Mouse (Mus musculus): ENCODE results near the gene Vegfa.

Gene Vegfa

GRCm38 (mm10) chr17:46032257-46032991, at the start of gene Vegfa:
Vegfa (minus strand) TSS chr17:46032369.
- peak; percentile 62 for DNase-seq (ENCODE audit: low read depth, low spot score)

DNA sequence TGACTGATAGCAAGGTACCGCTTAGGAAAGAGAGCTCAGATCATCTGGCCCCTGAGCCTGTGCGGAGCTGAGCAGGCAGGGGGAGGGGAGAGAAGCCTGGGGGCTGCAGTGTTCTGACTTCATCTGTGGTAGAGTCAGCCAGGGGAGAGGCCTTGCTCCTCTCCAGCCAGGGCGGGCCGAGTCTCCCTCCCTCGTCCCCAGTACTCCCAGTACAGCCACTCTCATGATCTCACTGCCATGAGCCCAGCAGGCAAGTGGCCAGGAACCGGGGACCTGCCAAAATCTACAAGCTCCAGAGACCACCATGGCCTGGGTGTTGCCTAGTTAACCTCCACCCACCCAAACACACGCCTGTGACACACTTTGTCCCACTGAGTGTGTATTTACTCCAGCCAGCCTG, 49.5 kb upstream of the Vegfa start:
- DNase-seq (ENCODE audit: low read depth, low spot score): no peak

DNA sequence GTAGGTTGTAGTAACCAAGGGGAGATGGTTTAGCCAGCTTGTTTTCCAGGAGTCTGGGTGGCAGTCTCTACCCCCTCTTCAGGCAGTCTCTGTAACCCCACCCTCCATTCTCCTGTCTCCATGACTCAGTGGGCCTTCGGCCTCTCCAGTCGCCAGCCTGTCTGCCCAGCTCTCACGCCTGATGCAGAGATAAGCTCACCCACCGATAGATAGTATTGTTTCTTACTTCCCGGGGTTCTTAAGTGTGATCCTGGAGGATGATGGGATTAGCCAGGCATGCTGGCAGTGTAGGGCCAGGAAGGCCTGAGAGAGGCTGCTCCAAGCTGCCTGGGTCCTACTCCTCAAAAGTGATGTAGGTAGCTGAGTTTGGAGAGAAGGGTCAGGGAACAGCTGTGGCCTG, 48.9 kb upstream of the Vegfa start:
- no peak for DNase-seq (ENCODE audit: low read depth, low spot score)

DNA sequence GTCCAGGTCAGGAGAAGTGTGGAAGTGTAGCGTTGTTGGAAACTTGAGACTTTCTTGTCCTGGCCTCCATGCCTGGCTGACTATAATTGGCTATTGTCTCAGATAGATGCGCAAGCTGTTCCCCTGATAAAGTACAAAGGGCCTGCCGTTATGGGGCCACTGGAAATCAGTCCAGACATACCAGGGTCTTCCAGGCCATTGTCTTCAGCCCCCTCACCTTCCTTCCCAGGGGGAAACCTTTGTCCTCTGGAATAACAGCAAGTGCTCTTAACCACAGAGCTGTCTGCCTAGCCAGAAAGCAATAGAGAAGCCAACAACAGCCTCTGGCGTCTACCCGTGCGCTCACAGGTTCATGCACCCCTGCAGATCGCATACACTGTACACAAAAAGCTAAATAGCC, 48.2 kb upstream of the Vegfa start:
- DNase-seq (ENCODE audit: low read depth, low spot score): no peak

DNA sequence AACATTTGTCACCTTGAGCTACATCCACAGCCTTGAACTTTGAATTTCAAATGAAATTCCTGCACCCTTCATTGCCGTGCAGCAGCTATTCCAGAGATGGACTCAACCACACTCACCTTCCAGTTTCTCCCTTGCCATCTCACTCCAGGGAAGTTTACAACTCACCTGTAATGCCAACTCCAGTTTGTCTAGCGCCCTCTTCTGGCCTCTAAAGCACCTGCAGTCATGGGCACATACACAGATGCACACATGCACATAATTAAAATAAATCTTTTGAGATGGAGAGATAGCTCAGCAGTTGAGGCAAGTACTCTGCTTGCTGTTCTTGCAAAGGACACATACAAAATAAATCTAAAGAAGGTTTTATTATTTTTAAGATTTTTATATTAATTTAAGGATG, 46.9 kb upstream of the Vegfa start:
- no peak for DNase-seq (ENCODE audit: low read depth, low spot score)

- no peak for DNase-seq (ENCODE audit: low read depth, low spot score)
Observed at GRCm38 (mm10) chr17:46077921-46078534, 45.9 kb upstream of the Vegfa start.

DNA sequence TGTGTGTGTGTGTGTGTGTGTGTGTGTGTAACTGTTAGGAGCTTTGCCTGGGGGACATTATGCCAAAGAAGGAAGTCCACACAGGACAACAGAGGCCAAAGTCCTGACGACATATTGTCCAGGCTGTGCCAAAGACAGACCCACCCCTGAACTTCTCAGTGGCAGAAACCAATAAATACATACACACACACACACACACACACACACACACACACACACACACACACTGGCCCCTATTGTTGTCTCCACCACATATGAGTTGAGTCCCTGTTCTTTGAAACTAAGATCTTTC, 44.0 kb upstream of the Vegfa start:
- DNase-seq (ENCODE audit: low read depth, low spot score): no peak

- no peak for DNase-seq (ENCODE audit: low read depth, low spot score)
Observed at GRCm38 (mm10) chr17:46075551-46076259, 43.5 kb upstream of the Vegfa start.

DNA sequence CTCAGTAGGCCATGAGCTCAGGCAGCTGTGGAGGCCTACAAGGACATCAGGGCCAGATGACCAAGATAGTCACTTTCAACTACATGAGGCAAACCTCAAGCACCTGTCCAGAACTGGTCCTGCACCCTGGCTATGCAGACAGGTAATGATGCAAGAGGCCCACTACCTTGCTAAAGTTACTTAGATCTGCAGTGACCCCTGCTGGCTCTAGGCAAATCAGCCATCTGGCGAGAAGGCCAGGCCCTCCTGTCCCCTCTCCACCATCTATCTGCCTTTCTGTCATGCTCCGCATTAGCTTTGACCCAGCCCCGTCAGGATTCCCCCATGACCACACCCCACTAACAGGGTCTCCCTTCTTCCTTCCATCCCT, 42.9 kb upstream of the Vegfa start:
- DNase-seq (ENCODE audit: low read depth, low spot score): no peak

GRCm38 (mm10) chr17:46074398-46075115, 42.4 kb upstream of the Vegfa start:
- DNase-seq (ENCODE audit: low read depth, low spot score): no peak

DNA sequence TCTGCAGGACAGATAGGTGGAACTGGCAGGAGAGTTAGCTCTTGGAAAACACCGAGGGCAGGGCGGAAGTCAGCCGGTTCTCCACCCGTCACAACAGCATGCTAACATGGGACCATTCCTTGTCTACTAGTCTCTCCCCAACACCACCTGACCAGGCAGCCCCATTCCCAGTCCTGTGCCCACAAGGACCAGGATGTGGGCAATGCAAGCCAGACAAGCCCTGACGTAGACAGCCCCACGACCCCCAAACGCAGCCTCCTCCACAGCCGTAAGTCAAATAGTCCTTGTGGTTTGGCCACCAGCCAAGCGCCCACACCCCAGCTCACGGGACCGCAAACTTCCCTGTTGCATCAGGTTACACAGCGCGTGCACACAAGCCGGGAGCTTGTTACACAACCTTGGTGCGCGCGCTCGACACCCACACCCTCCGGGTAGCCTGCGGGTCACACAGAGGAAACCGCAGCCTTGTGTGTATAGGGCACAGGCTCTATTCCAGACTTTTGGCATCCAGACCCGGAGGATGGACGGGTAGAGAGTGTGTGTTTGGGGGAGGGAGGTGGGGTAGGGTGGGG, 41.6 kb upstream of the Vegfa start:
- no peak for DNase-seq (ENCODE audit: low read depth, low spot score)

GRCm38 (mm10) chr17:46071531-46071930, 39.4 kb upstream of the Vegfa start:
- no peak for DNase-seq (ENCODE audit: low read depth, low spot score)

DNA sequence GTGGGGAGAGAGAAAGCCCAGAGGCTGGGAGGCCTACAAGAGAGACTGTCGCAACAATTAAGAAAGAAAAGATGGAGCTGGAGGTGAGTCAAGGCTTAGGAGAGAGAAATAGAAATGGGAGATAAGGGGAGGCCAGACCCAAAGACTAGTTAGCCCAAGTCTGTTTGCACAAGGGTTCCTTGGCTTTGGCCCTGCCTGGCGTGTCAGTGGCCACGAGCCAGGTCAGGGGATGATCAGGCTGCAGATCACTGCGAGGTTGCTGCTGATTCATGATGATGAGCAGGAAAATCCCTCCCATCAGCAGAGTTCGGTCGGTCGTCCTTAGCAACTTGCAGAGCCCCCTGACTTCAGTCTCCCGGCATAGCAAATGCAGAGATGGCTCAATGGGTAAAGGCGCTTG, 37.9 kb upstream of the Vegfa start:
- DNase-seq (ENCODE audit: low read depth, low spot score): no peak

GRCm38 (mm10) chr17:46063974-46064312, 31.8 kb upstream of the Vegfa start:
- DNase-seq (ENCODE audit: low read depth, low spot score): no peak

GRCm38 (mm10) chr17:46063283-46063973, 31.3 kb upstream of the Vegfa start:
- DNase-seq (ENCODE audit: low read depth, low spot score): no peak

DNA sequence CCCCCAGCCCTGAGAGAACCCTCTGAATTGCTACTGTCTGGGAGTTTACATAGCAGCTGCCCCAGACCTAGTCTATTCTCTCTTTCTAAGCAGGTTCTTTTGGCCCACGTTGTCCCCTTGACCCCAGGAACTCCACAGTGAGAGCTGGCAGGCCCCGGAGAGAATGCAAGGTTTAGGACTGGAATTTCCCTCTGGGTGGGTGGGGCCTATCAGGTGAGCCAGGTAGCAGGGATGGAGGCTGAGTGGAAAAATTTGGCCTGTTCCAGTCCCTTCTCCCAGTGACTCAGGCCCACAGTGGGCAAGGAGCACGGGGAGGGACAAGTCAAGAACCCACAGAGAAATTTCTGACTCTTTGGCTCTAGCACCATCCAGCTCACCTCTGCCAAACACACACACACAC, 28.1 kb upstream of the Vegfa start:
- DNase-seq (ENCODE audit: low read depth, low spot score): no peak

DNA sequence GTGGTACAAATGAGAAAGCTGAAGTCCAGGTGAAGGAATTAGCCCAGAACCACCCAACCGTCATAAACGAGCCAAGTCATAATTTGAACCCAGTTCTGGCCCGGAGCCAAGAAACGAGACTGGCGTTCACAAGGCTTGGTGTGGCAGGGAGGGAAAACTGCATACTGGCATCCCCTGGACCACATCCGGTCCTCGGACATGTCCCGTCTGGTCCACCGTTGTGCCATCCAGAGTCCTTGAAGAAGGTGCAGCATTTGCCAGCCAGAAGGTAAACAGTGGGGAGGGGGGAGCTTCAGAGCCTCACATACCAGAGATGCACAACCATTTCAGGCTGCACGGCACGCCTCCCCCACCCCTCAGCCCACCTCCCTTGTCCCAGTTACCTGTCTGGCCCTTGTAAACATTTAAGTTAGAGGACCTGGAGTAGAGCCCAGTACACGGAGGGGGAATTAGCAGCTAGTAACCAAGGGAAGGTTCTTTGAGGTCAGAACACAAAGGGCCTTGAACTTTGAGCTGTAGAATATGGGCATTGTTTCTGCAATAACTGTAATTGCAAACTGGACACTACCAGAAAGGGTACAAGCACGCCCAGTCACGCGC, 27.2 kb upstream of the Vegfa start:
- no peak for DNase-seq (ENCODE audit: low read depth, low spot score)

- no peak for DNase-seq (ENCODE audit: low read depth, low spot score)
Observed at GRCm38 (mm10) chr17:46056288-46056687, 24.1 kb upstream of the Vegfa start.

DNA sequence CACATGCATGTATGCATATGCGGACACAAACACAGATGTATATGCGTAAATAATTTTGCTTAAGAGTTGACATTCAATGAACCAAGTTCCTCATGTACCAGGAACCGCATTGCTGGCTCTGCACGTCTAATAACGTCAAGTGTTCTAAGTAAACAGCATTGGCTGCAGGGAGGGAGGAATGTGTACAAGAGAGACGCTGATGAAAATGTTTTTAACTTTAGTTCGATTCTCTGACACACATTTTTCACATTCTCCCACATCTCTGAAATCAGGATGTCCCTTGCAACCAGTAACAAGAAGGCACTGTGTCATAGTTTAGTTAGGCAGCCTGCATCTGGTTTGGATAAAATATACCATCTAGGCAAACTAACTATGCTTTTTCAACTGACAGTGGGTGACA, 23.6 kb upstream of the Vegfa start:
- DNase-seq (ENCODE audit: low read depth, low spot score): no peak

DNA sequence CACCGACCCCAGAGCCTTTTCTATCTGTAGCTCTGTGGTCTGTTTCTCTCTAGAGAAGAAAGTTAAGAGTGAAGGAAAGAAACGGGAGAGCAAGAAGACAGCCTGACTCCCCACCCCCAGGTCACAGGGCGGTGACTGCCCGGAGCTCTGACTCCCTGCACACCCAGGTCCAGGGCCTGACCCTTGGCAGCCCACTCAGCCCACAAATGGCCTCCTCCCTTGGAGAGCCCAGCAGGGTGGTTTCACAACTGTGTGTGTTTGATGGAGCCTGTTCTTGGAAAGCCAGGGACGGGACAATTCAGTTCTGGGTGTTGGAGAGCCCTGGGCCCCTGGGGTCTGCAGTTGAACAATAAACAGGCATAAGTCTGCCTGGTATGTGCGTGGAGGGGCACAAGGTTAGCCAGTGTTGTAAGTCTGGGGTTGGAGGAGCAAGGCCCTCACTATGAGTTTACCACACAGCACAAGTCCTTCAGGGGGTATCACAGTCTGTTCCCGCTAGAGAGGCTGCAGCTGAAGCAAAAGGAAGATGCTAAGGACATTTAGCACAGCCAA, 21.2 kb upstream of the Vegfa start:
- no peak for DNase-seq (ENCODE audit: low read depth, low spot score)

DNA sequence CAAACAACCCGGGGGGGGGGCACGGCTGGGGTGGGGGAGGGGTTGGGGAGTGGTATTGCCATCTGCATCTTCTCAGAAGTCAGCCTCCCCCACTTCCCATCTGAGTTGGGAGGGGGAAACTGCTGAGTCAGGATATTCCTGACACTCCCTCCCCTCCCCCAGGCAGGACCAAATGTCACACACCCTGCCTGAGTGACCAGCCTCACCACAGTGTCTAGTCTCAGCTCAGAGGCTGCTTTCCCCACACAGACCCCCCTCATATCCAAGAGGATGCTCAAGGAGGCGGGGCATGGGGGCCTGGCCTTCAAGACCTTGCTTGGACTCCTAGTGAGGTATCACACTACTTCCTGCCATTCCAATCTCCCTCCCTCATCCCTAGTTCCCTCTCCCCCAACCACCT, 20.0 kb upstream of the Vegfa start:
- DNase-seq (ENCODE audit: low read depth, low spot score): no peak
